Mouse (Mus musculus): ENCODE data around the gene Vmn2r80. TPM values are rescaled to one million over a fixed set of nuclear protein-coding genes. Genes with fewer than 3 reads are reported as not detected.

Gene Vmn2r80
- polyA plus RNA-seq, 1 experiment from 2014 or later, result not detected

DNA sequence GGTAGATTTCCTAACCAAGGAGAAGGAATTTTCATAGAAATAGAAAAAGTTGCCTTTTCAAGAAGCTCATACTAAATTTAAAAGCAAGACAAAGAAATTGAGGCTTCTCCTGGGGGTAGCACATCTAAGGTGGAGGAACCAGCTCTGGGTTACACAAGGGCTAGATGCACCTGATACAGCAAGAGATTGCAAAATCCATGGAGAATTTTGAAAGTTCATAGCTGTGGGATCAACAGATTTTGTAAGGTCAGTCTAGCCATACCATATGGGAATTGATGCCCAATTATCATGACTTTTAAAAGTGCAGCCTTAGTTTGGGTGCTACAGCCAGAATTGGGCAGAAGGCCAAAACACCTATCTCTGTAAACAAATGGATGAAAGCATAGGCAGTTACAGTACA, 71.9 kb downstream of the Vmn2r80 start:
- DNase-seq (ENCODE audit: low spot score) (no peak), ATAC-seq (ENCODE audit: low FRiP score) (no peak)
- Histone ChIP-seq H3K36me3 (replicated peaks; ENCODE audit: control insufficient read depth, insufficient read depth) (no peaks in the 10 kb centered on the region), H3K9ac (no peak overlapping the region), H3K4me1 (replicated peaks; ENCODE audit: control insufficient read depth, insufficient read depth, low read length) (no peaks in the 10 kb centered on the region), H3K9me3 (ENCODE audit: control insufficient read depth, low read length) (no peaks in the 10 kb centered on the region), H3K27me3 (ENCODE audit: control insufficient read depth, insufficient read depth, low read length) (no peaks in the 10 kb centered on the region), H3K4me3 (replicated peaks; ENCODE audit: low read length) (no peak overlapping the region), H3K27ac (no peak overlapping the region), H3K4me2 (replicated peaks) (no peak overlapping the region)

GRCm38 (mm10) chr10:79221606-79222005, 73.0 kb downstream of the Vmn2r80 start:
- no peak overlapping the region for H3K27ac ChIP-seq
- H3K9ac ChIP-seq, result no peak overlapping the region
- H3K27me3 ChIP-seq (ENCODE audit: control insufficient read depth, insufficient read depth, low read length), result no peaks in the 10 kb centered on the region
- H3K4me3 ChIP-seq (replicated peaks; ENCODE audit: low read length), result no peak overlapping the region
- H3K4me2 ChIP-seq (replicated peaks), result no peak overlapping the region
- ATAC-seq (ENCODE audit: low FRiP score) (no peak), DNase-seq (ENCODE audit: low spot score) (no peak)
- H3K4me1 ChIP-seq (replicated peaks; ENCODE audit: control insufficient read depth, insufficient read depth, low read length), result no peaks in the 10 kb centered on the region
- no peaks in the 10 kb centered on the region for H3K9me3 ChIP-seq (ENCODE audit: control insufficient read depth, low read length)
- H3K36me3 ChIP-seq (replicated peaks; ENCODE audit: control insufficient read depth, insufficient read depth), result no peaks in the 10 kb centered on the region

DNA sequence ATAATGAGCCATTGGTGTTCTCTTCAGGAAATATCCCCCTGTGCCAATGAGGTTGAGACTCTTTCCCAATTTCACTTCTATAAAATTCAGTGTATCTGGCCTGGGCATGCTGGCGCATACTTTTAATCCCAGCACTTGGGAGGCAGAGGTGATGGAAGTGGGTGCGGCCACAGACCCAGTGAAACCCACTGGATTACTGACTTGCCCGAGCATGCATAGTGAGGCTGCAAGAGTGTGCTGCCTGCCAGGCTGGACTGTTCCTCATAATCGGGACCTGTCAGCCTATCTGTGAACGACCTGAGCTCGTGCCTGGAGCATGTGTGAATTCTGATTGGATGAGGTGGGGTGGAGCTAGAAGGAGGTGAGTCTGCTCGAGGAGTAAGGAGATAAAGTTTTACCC, 73.6 kb downstream of the Vmn2r80 start:
- Histone ChIP-seq H3K36me3 (replicated peaks; ENCODE audit: control insufficient read depth, insufficient read depth) (no peaks in the 10 kb centered on the region), H3K27me3 (ENCODE audit: control insufficient read depth, insufficient read depth, low read length) (no peaks in the 10 kb centered on the region), H3K27ac (no peak overlapping the region), H3K9me3 (ENCODE audit: control insufficient read depth, low read length) (no peaks in the 10 kb centered on the region), H3K4me2 (replicated peaks) (no peak overlapping the region), H3K9ac (no peak overlapping the region), H3K4me1 (replicated peaks; ENCODE audit: control insufficient read depth, insufficient read depth, low read length) (no peaks in the 10 kb centered on the region), H3K4me3 (replicated peaks; ENCODE audit: low read length) (no peak overlapping the region)
- ATAC-seq (ENCODE audit: low FRiP score), result no peak
- 87% methylated on average over 7 of the region's 7 CpGs for WGBS
- DNase-seq (ENCODE audit: low spot score), result no peak

Other genes with a start within 250 kb of the Vmn2r80 start
- not detected in 2 replicates for gene Olfr1354, start 235.6 kb upstream of the Vmn2r80 start, polyA plus RNA-seq (2014; fragmentation: Nextera tagmentation; extraction: Ambion mirVana)
- gene Olfr8, start 198.1 kb upstream of the Vmn2r80 start, polyA plus RNA-seq (2014; fragmentation: Nextera tagmentation; extraction: Ambion mirVana), result not detected in 2 replicates
- gene Olfr1353, start 185.5 kb upstream of the Vmn2r80 start, polyA plus RNA-seq (2014; fragmentation: Nextera tagmentation; extraction: Ambion mirVana), result not detected in 2 replicates
- gene Olfr1352, start 167.7 kb upstream of the Vmn2r80 start, polyA plus RNA-seq (2014; fragmentation: Nextera tagmentation; extraction: Ambion mirVana), result not detected in 2 replicates
- not detected in 2 replicates for gene Olfr1351, start 136.3 kb upstream of the Vmn2r80 start, polyA plus RNA-seq (2014; fragmentation: Nextera tagmentation; extraction: Ambion mirVana)
- 0.17 and 1.2 TPM in 2 replicates for gene Olfr57, start 120.0 kb upstream of the Vmn2r80 start, polyA plus RNA-seq (2014; fragmentation: Nextera tagmentation; extraction: Ambion mirVana)
- gene 2610008E11Rik, start 51.2 kb upstream of the Vmn2r80 start, polyA plus RNA-seq (2014; fragmentation: Nextera tagmentation; extraction: Ambion mirVana), result 50.7 and 54.9 TPM in 2 replicates
- not detected in 2 replicates for gene Vmn2r81, start 98.9 kb downstream of the Vmn2r80 start, polyA plus RNA-seq (2014; fragmentation: Nextera tagmentation; extraction: Ambion mirVana)
- not detected in 2 replicates for gene Vmn2r82, start 207.8 kb downstream of the Vmn2r80 start, polyA plus RNA-seq (2014; fragmentation: Nextera tagmentation; extraction: Ambion mirVana)

Data from hindbrain, embryonic 14.5 days (tissue).